Mouse (Mus musculus): ENCODE results near the gene Rgma. TPM values are rescaled to one million over a fixed set of nuclear protein-coding genes. Genes with fewer than 3 reads are reported as not detected.

Gene Rgma
- total RNA-seq (2021) = 10 to 100 TPM; 44.1 to 48.8 TPM

DNA sequence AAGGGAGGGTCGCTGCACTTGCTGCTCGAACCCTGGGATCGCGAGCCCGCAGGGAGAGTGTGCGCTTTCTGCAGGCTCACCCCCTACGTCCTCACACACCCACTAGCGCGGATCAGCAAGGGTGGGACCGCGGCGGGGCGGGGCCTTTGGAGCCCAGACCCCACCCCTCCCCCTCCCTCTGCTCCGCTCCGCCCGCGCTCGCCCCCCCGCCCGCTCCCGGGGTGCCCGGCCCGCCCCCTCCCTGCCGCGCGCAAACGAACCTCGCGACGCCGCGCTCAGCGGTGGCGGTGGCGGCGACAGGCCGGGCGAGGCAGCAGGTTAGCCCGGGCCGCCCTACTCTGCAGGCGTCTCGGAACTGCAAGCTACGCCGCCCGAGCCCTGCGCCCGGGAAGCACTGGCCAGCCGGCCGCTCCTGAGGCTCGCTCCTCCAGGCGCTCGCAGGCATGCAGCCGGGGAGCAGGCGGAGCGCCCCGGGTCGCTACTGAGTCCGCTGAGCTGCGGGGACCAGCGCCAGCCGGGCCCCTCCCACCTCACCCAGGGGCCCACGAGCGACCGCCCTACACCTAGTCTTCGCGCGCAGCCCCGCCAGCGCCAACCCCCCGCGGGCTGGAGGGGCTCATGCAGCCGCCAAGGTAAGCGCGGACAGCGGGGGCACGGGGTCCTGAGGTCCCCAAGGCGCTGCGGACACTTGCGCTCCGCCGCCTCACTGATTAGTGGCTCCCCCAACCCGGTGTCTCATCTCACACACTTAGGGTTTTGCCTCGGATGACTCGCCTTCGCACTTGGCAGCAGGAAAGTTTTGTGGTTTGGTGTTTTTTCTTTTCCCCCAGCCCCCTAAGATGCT lies at the start of gene Rgma:
Rgma (plus strand) TSS at position 253 of the 844 bp plus-strand sequence.
- DNase-seq = peak; percentile 55 to 57

GRCm38 (mm10) chr7:73326236-73326635 lies 49.1 kb upstream of the Rgma start:
- DNase-seq = no peak

- DNase-seq = no peak
Measured at GRCm38 (mm10) chr7:73326680-73327079, 48.6 kb upstream of the Rgma start.

DNA sequence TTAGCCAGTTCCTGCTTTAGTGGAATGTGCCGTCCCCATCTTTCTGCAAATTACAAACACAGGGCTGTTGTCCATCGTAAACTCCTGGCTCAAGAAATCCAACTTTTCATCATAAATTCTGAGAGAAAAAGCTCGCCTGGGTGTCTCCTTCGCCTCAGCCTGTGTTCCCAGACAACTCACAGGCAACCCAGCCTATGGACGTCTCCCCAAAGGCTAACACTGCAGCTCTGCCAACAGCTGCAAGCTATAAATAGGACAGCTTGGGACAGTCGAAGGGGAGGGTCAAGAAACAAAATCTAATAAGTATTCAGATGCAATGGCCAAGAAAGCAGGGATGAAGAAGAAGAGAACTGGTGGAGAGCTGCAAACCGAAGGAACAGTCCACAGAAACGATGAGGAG lies 48.1 kb upstream of the Rgma start:
- DNase-seq = no peak

GRCm38 (mm10) chr7:73327652-73328051 lies 47.7 kb upstream of the Rgma start:
- no peak for DNase-seq

- DNase-seq = no peak
Measured at GRCm38 (mm10) chr7:73328653-73329207, 46.6 kb upstream of the Rgma start.

DNA sequence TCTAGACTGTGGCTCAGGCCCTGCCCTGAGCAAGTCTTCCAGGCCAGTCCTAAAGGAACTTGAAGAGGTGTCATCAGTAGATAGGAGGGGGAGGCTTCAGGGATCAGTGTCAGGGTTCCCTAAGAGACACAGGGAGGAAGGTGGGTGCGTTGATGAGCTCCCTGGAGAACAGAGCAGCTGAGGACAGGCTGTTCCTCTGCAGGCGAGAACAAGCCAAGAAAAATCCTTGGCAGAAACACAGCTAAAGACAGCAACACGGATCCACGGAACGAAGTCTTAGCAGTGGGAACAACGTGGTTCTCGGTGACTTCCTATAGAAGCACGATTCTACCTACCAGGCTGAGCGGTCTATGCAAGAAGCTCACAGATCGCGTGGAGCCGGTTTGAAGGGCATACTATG lies 44.6 kb upstream of the Rgma start:
- DNase-seq = peak; percentile 29 to 42

DNA sequence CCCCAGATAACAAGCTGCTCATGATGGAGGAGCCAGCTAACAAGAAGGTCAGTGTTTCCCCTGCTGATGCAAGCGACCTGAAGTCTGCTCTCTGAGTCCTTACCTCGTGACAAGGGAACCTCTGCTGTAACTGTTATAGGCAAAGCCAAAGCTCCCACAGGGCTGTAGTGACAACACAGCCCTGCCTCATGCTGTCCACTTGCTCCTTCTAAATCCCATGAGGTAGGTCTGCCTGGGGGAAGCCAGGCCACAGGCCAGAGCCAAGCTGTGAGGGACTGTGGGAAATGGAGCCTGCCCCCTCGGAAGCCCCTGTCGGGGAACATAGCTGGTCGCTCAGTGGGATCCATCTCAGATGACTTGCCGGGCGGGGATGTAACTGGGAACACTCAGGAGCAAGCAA lies 43.7 kb upstream of the Rgma start:
- no peak for DNase-seq

DNA sequence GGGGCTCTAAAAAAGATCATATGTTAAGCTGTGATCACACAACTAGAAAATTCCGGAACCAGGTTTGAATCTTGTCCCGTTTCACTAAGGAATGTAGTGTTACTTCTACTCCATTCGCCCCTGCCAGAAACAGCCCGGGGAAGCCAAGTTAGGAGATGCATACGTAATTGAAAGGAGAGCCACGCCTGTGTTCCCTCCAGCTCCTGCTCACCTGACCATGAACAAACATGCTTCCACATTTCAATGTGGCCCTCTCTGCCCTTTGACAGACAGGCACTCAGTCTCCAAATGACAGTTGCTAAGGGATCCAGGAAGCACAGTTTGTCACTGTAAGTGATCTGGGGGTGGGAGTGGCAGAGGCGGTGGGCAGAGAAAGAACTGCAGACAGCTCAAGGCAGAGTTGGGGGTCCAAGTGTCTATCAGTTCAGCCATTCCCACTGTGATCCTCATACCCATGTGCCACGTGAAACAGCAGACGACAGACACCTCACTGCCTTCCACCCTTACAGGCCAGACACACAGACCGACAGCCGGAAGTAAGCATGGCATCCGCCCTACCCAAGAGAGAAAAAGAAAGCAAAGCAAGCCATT lies 41.8 kb upstream of the Rgma start:
- DNase-seq = no peak

- no peak for DNase-seq
Measured at GRCm38 (mm10) chr7:73334883-73335282, 40.4 kb upstream of the Rgma start.

DNA sequence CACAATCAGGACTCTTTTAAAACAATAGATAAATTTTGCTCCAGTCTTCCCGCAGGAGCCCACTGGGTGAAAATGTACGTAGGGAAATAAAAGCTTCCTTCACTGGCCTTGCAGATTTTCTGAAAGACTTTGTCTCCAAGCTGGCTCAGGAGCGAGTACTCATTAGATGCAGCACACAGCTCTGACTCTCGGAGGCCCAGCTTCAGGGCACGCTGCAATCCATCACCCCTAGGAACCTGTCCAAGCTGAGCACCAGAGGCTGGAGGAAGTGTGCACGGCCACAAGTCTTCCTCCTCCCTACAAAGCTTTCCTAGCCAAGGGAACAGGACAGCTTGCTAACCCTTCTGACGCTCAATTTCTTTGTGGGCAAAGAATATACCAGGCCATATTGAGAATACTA lies 38.9 kb upstream of the Rgma start:
- no peak for DNase-seq

GRCm38 (mm10) chr7:73338353-73338752 lies 37.0 kb upstream of the Rgma start:
- DNase-seq = no peak

- no peak for DNase-seq
Measured at GRCm38 (mm10) chr7:73343852-73344251, 31.5 kb upstream of the Rgma start.

DNA sequence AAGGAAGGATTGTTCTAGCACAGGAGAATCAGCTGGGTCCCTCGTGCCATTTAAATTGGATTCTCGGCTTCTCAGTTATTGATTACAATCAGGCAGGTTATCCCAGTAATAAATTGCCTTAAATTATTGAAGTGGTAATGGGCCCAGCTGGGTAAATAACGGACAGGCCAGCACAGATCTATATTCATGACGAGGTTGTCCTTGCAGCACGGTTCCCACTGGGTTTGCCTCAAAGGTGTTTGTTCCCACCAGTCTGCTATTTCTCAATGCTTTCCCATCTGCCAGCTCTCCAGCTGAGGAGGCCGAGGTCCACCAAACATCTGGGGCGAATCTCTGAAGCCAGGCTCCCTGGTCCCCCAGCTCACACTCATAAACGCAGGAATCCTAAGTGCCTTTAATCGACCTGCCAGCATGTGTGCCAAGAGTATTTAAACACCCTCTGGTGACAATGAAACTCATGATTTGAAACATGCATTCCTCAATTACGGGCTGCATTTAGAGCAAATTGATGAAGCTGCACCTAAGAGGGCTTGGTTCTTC lies 26.7 kb upstream of the Rgma start:
- no peak for DNase-seq

GRCm38 (mm10) chr7:73349158-73349557 lies 26.2 kb upstream of the Rgma start:
- DNase-seq = no peak

- no peak for DNase-seq
Measured at GRCm38 (mm10) chr7:73355229-73355628, 20.1 kb upstream of the Rgma start.

DNA sequence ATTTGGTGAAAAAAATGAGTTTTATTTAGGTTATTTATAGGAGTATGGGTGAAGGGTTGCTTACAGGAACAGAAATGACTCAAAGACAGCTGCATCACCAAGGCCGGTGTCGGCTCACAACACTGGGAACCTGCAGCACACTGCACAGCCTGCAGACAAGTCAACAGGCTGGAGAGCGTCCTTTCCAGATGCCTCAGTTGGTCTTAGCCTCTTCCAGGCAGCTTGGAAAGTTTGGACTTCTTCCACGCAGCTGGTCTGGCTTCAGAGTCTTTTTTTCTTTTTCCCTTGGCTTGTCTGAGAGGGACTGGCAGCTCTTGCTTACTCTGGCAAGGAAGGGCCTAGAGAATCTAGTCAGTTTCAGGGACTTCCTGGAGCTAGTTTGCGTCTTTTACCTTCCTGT lies 18.4 kb upstream of the Rgma start:
- DNase-seq = no peak

- DNase-seq = no peak
Measured at GRCm38 (mm10) chr7:73357626-73358025, 17.7 kb upstream of the Rgma start.

GRCm38 (mm10) chr7:73365511-73365910 lies 9.8 kb upstream of the Rgma start:
- no peak for DNase-seq

GRCm38 (mm10) chr7:73365965-73366364 lies 9.3 kb upstream of the Rgma start:
- DNase-seq = no peak

GRCm38 (mm10) chr7:73367681-73368464 lies 7.4 kb upstream of the Rgma start:
- no peak for DNase-seq

DNA sequence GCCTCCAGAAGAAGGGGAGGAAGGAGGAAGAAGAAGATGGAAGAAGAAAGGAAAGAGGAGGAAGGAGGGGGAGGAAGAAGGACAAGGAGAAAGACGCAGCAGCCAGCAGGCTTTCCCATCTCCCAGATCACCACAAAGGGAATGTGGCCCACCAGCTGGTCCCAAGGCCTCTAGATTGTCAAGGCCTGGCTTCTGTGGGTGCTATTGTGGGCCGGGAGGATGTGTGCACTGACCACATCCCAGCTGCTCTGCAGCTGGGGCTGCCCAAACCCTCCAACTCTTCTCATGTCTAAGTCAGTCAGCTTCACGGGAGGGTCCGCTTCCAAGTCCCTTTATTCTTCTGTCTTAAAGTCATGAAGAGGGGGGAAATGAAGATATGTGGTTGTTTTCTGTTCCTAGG lies 5.3 kb upstream of the Rgma start:
- DNase-seq = no peak

All from layer of hippocampus, postnatal 36 days (tissue).